Mouse (Mus musculus) left cerebral cortex, adult 2 months (tissue): Measurements from ENCODE around the gene Pml. TPM values are rescaled to one million over a fixed set of nuclear protein-coding genes. Genes with fewer than 3 reads are reported as not detected.

Source experiments
- DNase-seq, 2 experiments: peaks; one replicate each; pipeline ENCODE4 v3.0.0; 2021 to 2022; ENCODE audit warnings: low spot score in 2 of 2, mixed read lengths in 1 of 2; ENCODE audit errors: extremely low spot score in 1 of 2
- H3K27ac ChIP-seq: fragments of 200-600 bp; 2 replicates; pipeline ENCODE4 v1.8.1; 2022
- H3K4me3 ChIP-seq: fragments of 200-600 bp; 2 replicates; pipeline ENCODE4 v1.8.1; 2022
- CTCF ChIP-seq: fragments of 200-600 bp; IDR thresholded peaks from 2 replicates; pipeline ENCODE4 v1.8.1; 2022; ENCODE audit warnings: antibody characterized with exemption, mild to moderate bottlenecking, moderate library complexity
- intact Hi-C: fragments of 180-260 bp; cut with DNase I; formaldehyde crosslinking; loops from one replicate; pipeline ENCODE4 v1.15.1; 2025
- total RNA-seq, 2 experiments: library from RNA; stranded (reverse); gene quantifications; 2 replicates each; pipeline ENCODE4 v1.2.3; 2021

Pml gene
- total RNA-seq, 2 experiments from 2014 or later: 14.1 to 19.3 TPM

DNA sequence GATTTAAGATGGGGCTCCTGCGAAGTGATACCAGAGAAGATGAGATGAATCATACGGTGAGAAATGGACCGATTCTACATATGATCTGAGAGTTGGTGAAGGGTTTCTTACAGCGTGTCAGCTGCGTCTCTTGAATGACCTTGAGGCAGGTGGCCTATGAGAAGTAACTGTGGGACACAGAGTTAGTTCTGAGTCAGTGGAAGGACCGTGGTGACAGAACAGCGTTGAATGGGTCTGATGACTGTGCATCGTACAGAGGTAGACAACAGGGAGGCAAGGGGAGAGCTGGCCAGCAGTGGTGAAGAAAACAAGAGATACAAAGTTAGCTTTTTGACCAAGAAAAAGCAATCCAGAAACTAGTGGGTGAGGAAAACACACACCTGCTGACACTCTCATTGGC is 736 bp upstream of the Pml start:
- intact Hi-C loops: no loop called here
- TF ChIP-seq CTCF: no peak
- H3K27ac ChIP-seq: no peak overlapping the region

DNA sequence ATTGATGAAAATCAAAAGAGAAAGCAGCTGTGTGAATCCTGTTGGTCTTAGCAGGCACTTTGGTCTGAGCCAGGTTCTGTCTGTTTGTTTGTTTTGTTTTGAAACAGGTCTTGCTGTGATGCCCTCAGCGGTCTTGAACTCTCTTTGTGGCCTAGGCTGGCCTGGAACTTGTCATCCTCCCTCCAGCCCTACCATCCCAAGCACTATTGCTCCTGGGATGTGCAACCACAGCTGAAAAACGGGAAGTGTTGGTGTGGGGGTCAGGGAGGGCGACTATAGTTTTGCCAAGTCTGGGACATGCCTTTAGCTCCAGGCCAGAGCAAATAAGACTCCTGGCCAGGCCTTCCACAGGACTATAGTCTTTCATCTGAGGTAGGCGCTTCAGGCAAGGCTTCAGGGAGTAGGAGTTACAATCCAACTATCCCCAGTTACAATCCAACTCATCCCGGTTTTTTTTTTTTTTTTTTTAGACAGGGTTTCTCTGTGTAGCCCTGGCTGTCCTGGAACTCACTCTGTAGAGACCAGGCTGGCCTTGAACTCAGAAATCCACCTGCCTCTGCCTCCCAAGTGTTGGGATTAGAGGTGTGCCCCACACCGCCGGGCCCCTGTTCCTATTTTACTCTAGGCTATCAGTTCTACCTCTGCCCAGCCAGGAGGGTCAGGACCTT is 706 bp downstream of the Pml start:
- DNase-seq: no peak
- Histone ChIP-seq H3K27ac (peak overlapping the region; percentile 82), H3K4me3 (peak overlapping the region; percentile 67)
- intact Hi-C loops: no loop called here
- TF ChIP-seq CTCF: no peak

More for the DNA sequence above, 736 bp upstream of the Pml start:
- DNase-seq: no peak
- H3K4me3 ChIP-seq: no peak overlapping the region

DNA sequence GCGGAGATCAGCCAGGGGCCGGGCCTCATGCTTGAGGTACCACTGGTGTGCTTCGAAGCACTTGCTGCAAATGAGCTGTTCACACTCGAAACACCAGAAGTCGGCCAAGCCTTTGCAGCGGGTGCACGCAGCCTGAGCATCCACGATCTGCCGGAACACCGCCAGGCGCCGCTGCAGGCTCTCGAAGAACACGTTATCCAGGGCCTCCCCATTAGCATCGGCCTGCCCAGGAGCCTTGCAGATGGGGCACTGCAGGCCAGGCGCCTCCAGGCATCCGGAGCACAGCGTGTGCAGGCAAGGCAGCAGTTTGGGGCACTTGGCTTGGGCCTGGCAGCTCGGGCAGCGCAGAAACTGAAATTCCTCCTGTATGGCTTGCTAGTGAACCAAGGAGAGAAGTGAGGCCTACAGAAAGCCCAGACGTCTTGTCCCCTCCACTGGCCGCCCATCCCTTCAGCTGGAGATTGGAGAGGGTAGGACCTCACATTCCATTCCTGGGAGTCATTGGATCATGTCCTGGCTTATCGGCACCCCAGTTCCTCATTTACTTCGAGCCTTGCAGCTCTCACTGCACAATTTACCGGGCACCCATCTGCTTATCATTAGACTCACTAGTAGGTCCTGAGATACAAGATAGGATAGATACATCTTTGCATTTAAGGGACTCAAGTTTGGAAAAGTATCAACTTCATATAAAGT is 2.4 kb downstream of the Pml start:
- peak; percentile 72 to 76 for DNase-seq
- TF ChIP-seq CTCF: peak; percentile 78
- intact Hi-C loops: loop anchor here (2.0 kb wide), 1 partner anchor 34 kb away; no protein-coding TSS in a partner anchor
- Histone ChIP-seq H3K27ac (peak overlapping the region; percentile 41), H3K4me3 (peak overlapping the region; percentile 21)

- TF ChIP-seq CTCF: no peak
- Histone ChIP-seq H3K27ac (no peak overlapping the region), H3K4me3 (no peak overlapping the region)
- DNase-seq: no peak
- intact Hi-C loops: loop anchor here (2.0 kb wide), 1 partner anchor 35 kb away; no protein-coding TSS in a partner anchor
Measured at GRCm38 (mm10) chr9:58246083-58246591, 3.4 kb downstream of the Pml start.

DNA sequence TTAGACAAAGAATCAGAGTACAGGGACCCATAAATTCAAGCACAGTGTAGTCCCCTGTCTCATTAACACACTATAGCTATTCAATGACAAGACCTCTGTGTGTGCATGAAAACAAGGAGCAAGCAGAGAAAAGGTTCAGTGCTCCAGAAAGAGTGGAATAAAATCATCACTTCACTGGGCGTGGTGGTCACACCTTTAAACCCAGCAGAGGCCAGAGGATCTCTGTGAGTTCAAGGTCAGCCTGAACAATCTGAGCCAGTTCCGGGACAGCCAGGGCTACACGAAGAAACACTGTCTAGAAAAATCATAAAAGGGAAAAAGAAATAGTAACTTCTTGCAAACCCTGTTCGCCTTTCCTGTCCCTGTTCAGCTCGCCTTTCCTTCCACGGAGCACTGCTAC is 5.9 kb downstream of the Pml start:
- DNase-seq: no peak
- Histone ChIP-seq H3K27ac (no peak overlapping the region), H3K4me3 (no peak overlapping the region)
- intact Hi-C loops: no loop called here
- no peak for TF ChIP-seq CTCF

DNA sequence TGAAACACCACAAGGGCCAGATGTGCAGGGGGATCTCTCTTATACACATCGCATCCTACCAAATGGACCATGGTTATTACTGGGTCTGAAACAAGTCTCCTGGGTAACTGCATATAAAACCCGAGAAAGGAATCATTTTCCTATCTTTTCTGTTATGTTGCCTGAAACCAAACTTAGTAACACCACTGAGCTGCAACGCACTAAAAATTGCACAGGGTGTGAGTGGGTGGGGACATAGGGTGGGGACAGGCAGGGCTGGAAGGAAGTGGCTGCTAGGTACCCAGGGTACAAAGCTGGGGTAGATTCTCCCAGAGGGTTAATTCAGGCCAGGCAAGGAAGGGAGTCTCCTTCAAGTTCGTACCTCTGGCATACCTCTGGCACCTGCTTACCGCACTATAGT is 6.9 kb downstream of the Pml start:
- Histone ChIP-seq H3K4me3 (no peak overlapping the region; the same call in 1 of the 2 replicates), H3K27ac (peak overlapping the region; percentile 90)
- DNase-seq: no peak
- intact Hi-C loops: no loop called here
- TF ChIP-seq CTCF: no peak

GRCm38 (mm10) chr9:58241780-58242485 is 7.7 kb downstream of the Pml start:
- no peak for DNase-seq
- no peak for TF ChIP-seq CTCF
- intact Hi-C loops: no loop called here
- peak overlapping the region; percentile 90 for H3K27ac ChIP-seq
- no peak overlapping the region; the same call in 1 of the 2 replicates for H3K4me3 ChIP-seq

GRCm38 (mm10) chr9:58234502-58235015 is 15.0 kb downstream of the Pml start:
- no peak overlapping the region for H3K27ac ChIP-seq
- no peak overlapping the region for H3K4me3 ChIP-seq
- no peak for TF ChIP-seq CTCF
- intact Hi-C loops: no loop called here
- no peak for DNase-seq

- TF ChIP-seq CTCF: no peak
- intact Hi-C loops: no loop called here
- DNase-seq: no peak
- no peak overlapping the region for H3K4me3 ChIP-seq
- H3K27ac ChIP-seq: no peak overlapping the region
Measured at GRCm38 (mm10) chr9:58232374-58232773, 17.2 kb downstream of the Pml start.

DNA sequence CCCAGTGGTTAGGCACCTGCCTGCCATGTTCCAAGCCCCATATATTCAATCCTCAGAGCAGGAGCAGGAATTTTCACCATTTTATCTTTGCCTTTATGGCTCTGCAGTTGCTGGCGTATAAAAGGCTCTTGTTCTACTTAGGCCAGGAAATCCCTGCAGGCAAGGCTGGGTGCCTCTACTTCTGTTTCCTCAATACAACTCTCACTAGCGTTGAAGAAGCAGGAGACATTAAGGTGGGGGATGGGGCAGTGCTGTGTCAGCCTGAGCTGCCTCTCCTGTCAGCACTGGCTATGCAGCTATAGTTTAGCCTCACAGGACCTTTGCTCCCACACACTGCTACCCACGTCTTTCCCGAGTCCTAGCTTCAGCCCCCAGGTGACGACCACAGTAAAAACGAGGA is 17.8 kb downstream of the Pml start:
- intact Hi-C loops: no loop called here
- TF ChIP-seq CTCF: no peak

DNA sequence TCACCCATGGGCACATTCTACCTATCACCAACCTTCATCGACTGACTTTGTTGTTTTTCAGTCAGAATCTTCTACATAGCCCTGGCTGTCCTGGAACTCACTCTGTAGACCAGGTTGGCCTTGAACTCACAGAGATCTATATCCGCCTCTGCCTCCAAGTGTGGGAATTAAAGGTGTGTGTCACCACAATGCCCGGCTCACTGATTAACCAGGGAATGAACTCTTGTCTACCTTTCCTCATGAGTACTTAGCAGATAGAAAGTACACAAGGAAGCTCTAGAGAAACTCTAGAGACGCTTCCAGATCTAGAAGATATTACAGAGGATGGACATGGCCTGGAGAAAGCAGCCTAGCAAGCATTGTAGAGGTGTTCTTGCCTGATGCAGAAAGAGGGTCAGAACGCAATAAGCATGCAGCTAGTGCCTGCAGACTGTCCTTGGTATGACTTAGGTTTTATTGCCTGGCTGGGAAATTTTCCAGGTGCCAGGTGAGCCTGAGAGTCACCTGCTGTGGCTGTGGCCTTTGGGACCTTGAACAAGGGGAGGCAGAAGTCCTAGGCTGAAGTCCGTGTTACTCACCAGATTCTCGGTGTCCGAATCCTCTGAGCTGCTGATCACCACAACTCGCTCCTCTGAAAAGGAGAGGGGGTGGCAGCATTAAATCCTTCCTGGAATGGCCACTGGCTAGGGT is 20.7 kb downstream of the Pml start:
- intact Hi-C loops: no loop called here
- no peak overlapping the region for H3K4me3 ChIP-seq

More for the DNA sequence above, 17.8 kb downstream of the Pml start:
- no peak for DNase-seq
- Histone ChIP-seq H3K4me3 (no peak overlapping the region), H3K27ac (no peak overlapping the region)

More for the DNA sequence above, 20.7 kb downstream of the Pml start:
- H3K27ac ChIP-seq: no peak overlapping the region
- TF ChIP-seq CTCF: no peak
- no peak for DNase-seq
